In genomic region chr12:112333125-112334079, GRCm38 (mm10) we compare ENCODE assay signal across 10 mouse cellular contexts.
A peak's percentile ranks its signal among the peaks of the same experiment; 100 is the strongest.
DNase-seq lines count a peak whose midpoint lies in the region; ATAC-seq and TF ChIP-seq lines count a peak whose summit lies in the region.
"Had no signal": no experiment of that assay in that cellular context is flagged by ENCODE, and none has a peak within 500 bp of the region (broad histone marks: within the 10 kb centered on the region; RNA-seq: fewer than 3 reads in every experiment).

No protein-coding gene starts in this region.

- H3K27me3 ChIP-seq in heart, postnatal 0 days (ENCODE audit: control insufficient read depth, insufficient read depth, low read length), result no peaks in the 10 kb centered on the region; the same call in 1 of the 2 replicates
- peaks cover 2% of the 10 kb centered on the region; the same call in 1 of the 2 replicates for H3K27me3 ChIP-seq in midbrain, embryonic 11.5 days (ENCODE audit: control insufficient read depth, insufficient read depth, low read length)

- peak; percentile 20 to 38 for DNase-seq in adrenal gland, adult (ENCODE audit: inconsistent age in 2 of 2, low spot score in 1 of 2)
- DNase-seq in adrenal gland, adult 8-10 months, result no peak
- peak; percentile 52 for DNase-seq in embryo, embryonic 11.5 days (ENCODE audit: low read depth, low spot score)
- no peak for DNase-seq in heart, postnatal 0 days (ENCODE audit: low spot score)
- peak; percentile 93 for DNase-seq in midbrain, embryonic 11.5 days (ENCODE audit: low spot score, missing footprints)
- no peak for DNase-seq in cerebellum, adult 8-10 months
- DNase-seq: spleen, adult 18-20 months had no signal

- H3K4me3 ChIP-seq in heart, postnatal 0 days (ENCODE audit: low read depth, low read length), result no peak overlapping the region
- H3K4me3 ChIP-seq in midbrain, embryonic 11.5 days (ENCODE audit: low read depth, low read length), result no peak overlapping the region
- H3K4me3 ChIP-seq: liver, embryonic 15.5 days had no signal

- no peaks in the 10 kb centered on the region for H3K4me1 ChIP-seq in heart, postnatal 0 days (ENCODE audit: control insufficient read depth, insufficient read depth)
- H3K4me1 ChIP-seq in midbrain, embryonic 11.5 days (ENCODE audit: control insufficient read depth, insufficient read depth, low read length), result peaks cover 75% of the 10 kb centered on the region
- H3K4me1 ChIP-seq: liver, embryonic 15.5 days had no signal

- TF ChIP-seq EP300 in heart, postnatal 0 days (IDR thresholded peaks at IDR 0.05; ENCODE audit: low read depth), result 0 out of 2 replicates have a peak, but pooled peaks have one; percentile 18

- H3K9me3 ChIP-seq in heart, postnatal 0 days (replicated peaks; ENCODE audit: control insufficient read depth, low read length), result no peaks in the 10 kb centered on the region
- H3K9me3 ChIP-seq in midbrain, embryonic 11.5 days (ENCODE audit: control insufficient read depth, low read length), result no peaks in the 10 kb centered on the region
- H3K9me3 ChIP-seq: liver, embryonic 15.5 days had no signal

- no peak for TF ChIP-seq CTCF in heart, postnatal 0 days (IDR thresholded peaks at IDR 0.05; ENCODE audit: low read depth)

- H3K36me3 ChIP-seq in heart, postnatal 0 days (replicated peaks; ENCODE audit: control insufficient read depth, insufficient read depth, low read length), result no peaks in the 10 kb centered on the region
- H3K36me3 ChIP-seq in midbrain, embryonic 11.5 days (ENCODE audit: control insufficient read depth, insufficient read depth, low read length), result no peaks in the 10 kb centered on the region
- H3K36me3 ChIP-seq: liver, embryonic 15.5 days had no signal

- peak; percentile 43 for ATAC-seq in heart, postnatal 0 days (ENCODE audit: insufficient read depth, low read depth)
- peak; percentile 72 for ATAC-seq in midbrain, embryonic 11.5 days (ENCODE audit: low FRiP score)
- no peak for ATAC-seq in erythroid progenitor cell, adult 5-6 weeks (replicated peaks; ENCODE audit: low FRiP score, poor library complexity, severe bottlenecking)
- no peak for ATAC-seq in inflammation-experienced regulatory T-cells, adult 6 months

- H3K4me2 ChIP-seq in heart, postnatal 0 days (ENCODE audit: low read depth, low read length), result no peak overlapping the region
- H3K4me2 ChIP-seq in midbrain, embryonic 11.5 days, result no peak overlapping the region
- H3K4me2 ChIP-seq: liver, embryonic 15.5 days had no signal

- no peak overlapping the region for H3K9ac ChIP-seq in heart, postnatal 0 days (replicated peaks; ENCODE audit: low read depth, low read length)
- peak overlapping the region; percentile 33; the same call in 1 of the 2 replicates for H3K9ac ChIP-seq in midbrain, embryonic 11.5 days (ENCODE audit: low read length)
- H3K9ac ChIP-seq: liver, embryonic 15.5 days had no signal

- H3K27ac ChIP-seq in heart, postnatal 0 days (ENCODE audit: low read depth), result peak overlapping the region; percentile 37; the same call in 1 of the 2 replicates
- H3K27ac ChIP-seq in midbrain, embryonic 11.5 days (ENCODE audit: low read depth, low read length), result peak overlapping the region; percentile 94
- H3K27ac ChIP-seq: liver, embryonic 15.5 days had no signal

- WGBS in heart, postnatal 0 days, result 54% methylated on average over 19 of the region's 19 CpGs
- 33% methylated on average over 19 of the region's 19 CpGs for WGBS in midbrain, embryonic 11.5 days

Comparison
In these comparisons a context has a peak if more than half of its experiments do, and no peak if none do; other contexts are left out.
1. DNase-seq: peak in adrenal gland, adult (2 of 2), embryo, embryonic 11.5 days (single experiment) and midbrain, embryonic 11.5 days (single experiment); none in adrenal gland, adult 8-10 months (single experiment), heart, postnatal 0 days (single experiment) and cerebellum, adult 8-10 months (single experiment).
2. ATAC-seq: peak in heart, postnatal 0 days (single experiment) and midbrain, embryonic 11.5 days (single experiment); none in erythroid progenitor cell, adult 5-6 weeks (single experiment) and inflammation-experienced regulatory T-cells, adult 6 months (single experiment).